Mouse (Mus musculus) kidney, adult 2 months (tissue): ENCODE results near the gene Sfrp5.

Experiments used
- CTCF ChIP-seq: fragments of 200-500 bp; conservative IDR thresholded peaks from 2 replicates; pipeline ENCODE4 v1.5.1; 2011; ENCODE audit warnings: low read depth, mild to moderate bottlenecking, control low read depth, low read length, moderate library complexity, mixed read lengths; ENCODE audit not compliant: insufficient read depth, insufficient read length
- POLR2A ChIP-seq: fragments of 200-500 bp; IDR thresholded peaks from one replicate; pipeline ENCODE4 v1.6.1; 2011; ENCODE audit warnings: low read depth, low read length, control low read depth

DNA sequence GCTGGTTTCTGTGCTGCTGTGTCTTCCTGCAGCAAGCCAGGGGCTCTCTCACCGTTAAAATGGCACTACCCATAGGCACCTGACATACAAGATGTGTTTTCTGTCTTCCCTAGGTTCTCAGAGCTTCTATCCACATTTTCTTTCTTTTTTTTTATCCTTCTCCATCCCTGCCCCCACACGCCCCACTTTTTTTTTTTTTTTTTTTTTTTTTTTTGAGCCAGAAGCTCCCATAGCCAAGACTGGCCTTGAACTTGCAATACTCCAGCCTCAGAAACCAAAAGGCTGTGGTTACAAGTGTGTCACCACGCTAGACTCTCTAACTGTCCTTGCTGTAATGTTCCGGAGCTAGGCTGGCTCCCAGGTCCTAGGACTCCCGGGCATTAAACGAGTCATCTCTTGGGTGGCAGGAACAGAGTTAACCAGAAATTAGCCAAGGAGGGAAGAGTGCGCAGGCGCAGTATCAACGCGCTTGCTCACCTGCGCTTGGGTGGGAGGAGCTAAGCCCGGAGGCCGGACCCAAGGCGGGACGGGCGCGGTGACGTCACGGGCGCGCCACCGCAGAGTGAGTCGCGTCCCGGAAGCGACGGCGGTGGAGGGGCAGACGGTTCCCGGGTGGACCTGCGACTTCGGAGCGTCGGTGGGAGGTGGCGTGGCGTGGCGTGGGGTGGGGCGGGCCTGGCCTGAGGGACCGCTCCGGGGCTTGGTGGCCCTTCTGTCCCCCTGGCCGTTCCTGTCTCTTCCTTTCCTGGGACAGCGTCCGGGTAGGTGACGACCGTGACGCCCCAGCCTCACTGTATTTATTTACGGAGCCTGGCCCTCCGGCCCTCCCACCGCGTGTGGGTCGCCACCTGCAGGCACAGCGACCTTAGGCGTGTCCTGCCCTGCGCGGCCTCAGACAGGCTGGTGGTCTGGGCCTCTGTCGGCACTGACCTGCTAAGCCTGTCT, 31.8 kb downstream of the Sfrp5 start:
- TF ChIP-seq CTCF (no peak), POLR2A (peak; percentile 67)
